Mouse (Mus musculus): ENCODE data around the gene Olfr632.

GRCm38 (mm10) chr7:103910047-103910446 is 24.1 kb upstream of the Olfr632 start:
- TF ChIP-seq MAX (IDR thresholded peaks at IDR 0.05; ENCODE audit: low read depth): no peak
- TF ChIP-seq POLR2A (IDR thresholded peaks at IDR 0.05; ENCODE audit: insufficient read length, low read depth): no peak
- no peak for TF ChIP-seq POLR2AphosphoS2 (IDR thresholded peaks at IDR 0.05; ENCODE audit: insufficient read length, low read depth)
- TF ChIP-seq MYOG (IDR thresholded peaks at IDR 0.05; ENCODE audit: control insufficient read depth in 1 of 3, insufficient read depth in 1 of 3, insufficient read length in 2 of 3, low read depth in 2 of 3): peak in 2 of 3 experiments; percentile 35 to 71
